Mouse (Mus musculus) midbrain, embryonic 11.5 days (tissue): ENCODE measurements around the gene Zfp324. TPM values are rescaled to one million over a fixed set of nuclear protein-coding genes. Genes with fewer than 3 reads are reported as not detected.

Experiments
- ATAC-seq: fragments of 200-750 bp; cut with Nextera tagmentation; 2 replicates; pipeline ENCODE4 v1.8.0; 2017; ENCODE audit warnings: moderate TSS enrichment, moderate library complexity; ENCODE audit not compliant: low FRiP score
- DNase-seq: peaks from one replicate; pipeline ENCODE4 v3.0.0; 2015; ENCODE audit warnings: low spot score; ENCODE audit errors: missing footprints
- H3K27ac ChIP-seq: fragments of 300-500 bp; sonication (generic); 2 replicates; pipeline ENCODE4 v1.5.1; 2014; ENCODE audit warnings: low read depth, low read length
- H3K27me3 ChIP-seq: fragments of 300-500 bp; sonication (generic); 2 replicates; pipeline ENCODE4 v1.6.1; 2014; ENCODE audit warnings: mild to moderate bottlenecking, low read length, moderate library complexity, mixed read lengths; ENCODE audit not compliant: control insufficient read depth, insufficient read depth
- H3K36me3 ChIP-seq: fragments of 300-500 bp; sonication (generic); 2 replicates; pipeline ENCODE4 v1.6.1; 2014; ENCODE audit warnings: mild to moderate bottlenecking, low read length, moderate library complexity, mixed read lengths; ENCODE audit not compliant: control insufficient read depth, insufficient read depth
- H3K4me1 ChIP-seq: fragments of 300-500 bp; sonication (generic); 2 replicates; pipeline ENCODE4 v1.6.1; 2014; ENCODE audit warnings: low read length; ENCODE audit not compliant: control insufficient read depth, insufficient read depth
- H3K4me2 ChIP-seq: fragments of 300-500 bp; sonication (generic); 2 replicates; pipeline ENCODE4 v1.6.1; 2014; ENCODE audit warnings: mild to moderate bottlenecking, moderate library complexity
- H3K4me3 ChIP-seq: fragments of 300-500 bp; sonication (generic); 2 replicates; pipeline ENCODE4 v1.5.1; 2014; ENCODE audit warnings: low read depth, low read length
- H3K9ac ChIP-seq: fragments of 300-500 bp; sonication (generic); 2 replicates; pipeline ENCODE4 v1.6.1; 2014; ENCODE audit warnings: low read length
- H3K9me3 ChIP-seq: fragments of 300-500 bp; sonication (generic); 2 replicates; pipeline ENCODE4 v1.6.1; 2016; ENCODE audit warnings: low read length; ENCODE audit not compliant: control insufficient read depth
- whole genome bisulfite sequencing: fragments of 180-500 bp; shearing (Covaris S2); extraction: QIAGEN DNeasy Blood & Tissue Kit; methylation state at CpG from one replicate; pipeline ENCODE4 v1.1.7; 2014; 5-methylcytosine and 5-hydroxymethylcytosine counted together
- polyA plus RNA-seq: library from polyadenylated mRNA; unstranded; fragments of >200 nt; fragmentation: Nextera tagmentation; extraction: Ambion mirVana; gene quantifications from 2 replicates; pipeline ENCODE4 v1.2.1, GENCODE M21; 2014

Zfp324 gene
- polyA plus RNA-seq, 1 experiment from 2014 or later, result 7.8 TPM

GRCm38 (mm10) chr7:12980291-12980690, 14.7 kb downstream of the Zfp324 start:
- H3K27me3 ChIP-seq, result no peaks in the 10 kb centered on the region
- no peak overlapping the region for H3K9ac ChIP-seq
- 87% methylated on average over 7 of the region's 7 CpGs for WGBS
- peaks cover 5% of the 10 kb centered on the region for H3K4me1 ChIP-seq
- no peaks in the 10 kb centered on the region for H3K9me3 ChIP-seq
- no peak overlapping the region for H3K4me2 ChIP-seq
- no peak overlapping the region for H3K27ac ChIP-seq
- H3K36me3 ChIP-seq, result no peaks in the 10 kb centered on the region
- ATAC-seq, result no peak
- H3K4me3 ChIP-seq, result no peak overlapping the region
- no peak for DNase-seq

GRCm38 (mm10) chr7:12985724-12986123, 20.1 kb downstream of the Zfp324 start:
- Histone ChIP-seq H3K9ac (no peak overlapping the region), H3K4me1 (no peaks in the 10 kb centered on the region), H3K36me3 (no peaks in the 10 kb centered on the region), H3K27ac (no peak overlapping the region), H3K4me2 (no peak overlapping the region), H3K4me3 (no peak overlapping the region), H3K27me3 (no peaks in the 10 kb centered on the region), H3K9me3 (no peaks in the 10 kb centered on the region)
- WGBS, result 84% methylated on average over 1 of the region's 1 CpGs
- ATAC-seq, result no peak
- DNase-seq, result no peak

DNA sequence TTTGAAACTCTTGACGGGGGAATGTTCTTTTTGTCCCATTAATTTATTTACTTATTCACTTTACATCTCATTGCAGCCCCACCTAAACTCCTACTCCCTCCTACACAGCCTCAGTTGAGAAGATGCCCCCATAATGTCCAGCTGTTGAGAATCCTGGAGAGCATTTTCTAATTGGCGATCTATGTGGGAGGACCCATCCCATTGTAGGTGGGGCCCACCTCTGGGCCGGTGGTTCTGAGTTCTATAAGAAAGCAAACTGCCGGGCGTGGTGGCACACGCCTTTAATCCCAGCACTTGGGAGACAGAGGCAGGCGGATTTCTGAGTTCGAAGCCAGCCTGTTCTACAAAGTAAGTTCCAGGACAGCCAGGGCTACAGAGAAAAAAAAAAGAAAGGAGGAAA, 21.3 kb downstream of the Zfp324 start:
- Histone ChIP-seq H3K4me2 (no peak overlapping the region), H3K9ac (no peak overlapping the region), H3K27me3 (no peaks in the 10 kb centered on the region), H3K4me3 (no peak overlapping the region), H3K9me3 (no peaks in the 10 kb centered on the region), H3K4me1 (no peaks in the 10 kb centered on the region), H3K36me3 (no peaks in the 10 kb centered on the region), H3K27ac (no peak overlapping the region)
- DNase-seq (no peak), ATAC-seq (no peak)
- WGBS, result 86% methylated on average over 8 of the region's 8 CpGs

DNA sequence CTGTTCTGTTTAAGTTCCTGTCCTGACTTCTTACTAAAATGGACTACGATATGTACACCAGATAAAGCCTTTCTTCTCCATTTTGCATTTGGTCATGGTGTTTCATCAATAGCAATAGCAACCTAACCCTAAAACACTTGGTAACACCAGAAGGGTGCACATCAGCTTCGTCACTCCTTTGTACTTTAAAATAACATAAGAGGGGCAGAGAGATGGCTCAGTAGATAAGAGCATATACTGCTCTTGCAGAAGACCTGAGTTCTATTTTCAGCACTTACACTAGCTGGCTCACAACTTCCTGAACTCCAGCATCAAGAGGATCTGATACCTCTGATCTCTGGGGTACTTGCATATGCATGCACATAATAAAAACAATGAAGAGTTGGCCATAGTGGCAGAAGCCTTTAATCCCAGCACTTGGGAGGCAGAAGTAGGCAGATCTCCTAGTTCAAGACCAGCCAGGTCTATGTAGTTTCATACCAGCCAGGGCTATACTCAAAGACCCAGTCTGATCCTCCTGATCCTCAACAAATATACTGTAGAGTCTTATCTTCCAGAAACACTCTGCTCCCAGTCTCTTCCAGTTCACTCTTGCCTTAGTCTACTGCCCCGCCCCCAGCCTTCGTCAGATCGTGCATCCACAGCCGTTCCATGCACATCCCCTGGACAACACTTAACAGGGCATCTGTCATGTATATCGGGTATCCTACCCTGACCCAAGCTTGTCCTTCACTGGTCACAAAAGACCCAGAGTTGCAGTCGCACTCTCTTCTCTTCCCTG, 22.0 kb downstream of the Zfp324 start:
- no peak overlapping the region for H3K9ac ChIP-seq
- DNase-seq, result no peak
- 82% methylated on average over 8 of the region's 8 CpGs for WGBS
- no peak overlapping the region for H3K4me3 ChIP-seq
- no peaks in the 10 kb centered on the region for H3K4me1 ChIP-seq
- no peak overlapping the region for H3K27ac ChIP-seq
- no peaks in the 10 kb centered on the region for H3K27me3 ChIP-seq
- no peak overlapping the region for H3K4me2 ChIP-seq
- no peaks in the 10 kb centered on the region for H3K9me3 ChIP-seq
- ATAC-seq, result no peak
- H3K36me3 ChIP-seq, result no peaks in the 10 kb centered on the region

DNA sequence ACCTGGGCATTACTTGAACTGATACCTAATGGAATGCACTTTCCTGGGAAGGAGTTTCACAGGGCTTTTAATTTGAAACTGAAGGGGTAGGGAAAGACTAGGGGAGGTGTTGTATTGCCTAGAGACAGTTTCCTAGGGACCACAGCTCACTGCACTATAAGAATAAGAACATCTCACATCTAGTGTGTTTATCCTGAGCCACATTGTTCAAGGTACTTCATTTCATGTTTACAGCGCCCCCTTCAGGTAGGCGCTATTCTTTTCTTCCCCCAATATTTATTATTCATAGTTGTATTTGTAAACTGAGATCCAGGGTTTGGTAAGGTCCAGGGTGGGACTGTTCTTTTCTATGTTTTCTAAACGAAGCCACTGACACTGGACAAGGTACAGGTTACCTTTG, 26.6 kb downstream of the Zfp324 start:
- WGBS, result 2% methylated on average over 3 of the region's 3 CpGs
- H3K4me1 ChIP-seq, result no peaks in the 10 kb centered on the region
- no peak for ATAC-seq
- no peak for DNase-seq
- H3K27me3 ChIP-seq, result no peaks in the 10 kb centered on the region
- no peaks in the 10 kb centered on the region for H3K9me3 ChIP-seq
- H3K36me3 ChIP-seq, result no peaks in the 10 kb centered on the region
- no peak overlapping the region for H3K4me2 ChIP-seq
- no peak overlapping the region for H3K4me3 ChIP-seq
- H3K9ac ChIP-seq, result no peak overlapping the region
- no peak overlapping the region for H3K27ac ChIP-seq

- WGBS, result 88% methylated on average over 10 of the region's 10 CpGs
- H3K36me3 ChIP-seq, result no peaks in the 10 kb centered on the region
- ATAC-seq (no peak), DNase-seq (no peak)
- no peaks in the 10 kb centered on the region for H3K4me1 ChIP-seq
- no peaks in the 10 kb centered on the region for H3K27me3 ChIP-seq
- H3K9ac ChIP-seq, result no peak overlapping the region
- H3K4me3 ChIP-seq, result no peak overlapping the region
- no peak overlapping the region for H3K27ac ChIP-seq
- H3K4me2 ChIP-seq, result no peak overlapping the region
- H3K9me3 ChIP-seq, result no peaks in the 10 kb centered on the region
These were observed 27.5 kb downstream of the Zfp324 start for GRCm38 (mm10) chr7:12993148-12993547.

DNA sequence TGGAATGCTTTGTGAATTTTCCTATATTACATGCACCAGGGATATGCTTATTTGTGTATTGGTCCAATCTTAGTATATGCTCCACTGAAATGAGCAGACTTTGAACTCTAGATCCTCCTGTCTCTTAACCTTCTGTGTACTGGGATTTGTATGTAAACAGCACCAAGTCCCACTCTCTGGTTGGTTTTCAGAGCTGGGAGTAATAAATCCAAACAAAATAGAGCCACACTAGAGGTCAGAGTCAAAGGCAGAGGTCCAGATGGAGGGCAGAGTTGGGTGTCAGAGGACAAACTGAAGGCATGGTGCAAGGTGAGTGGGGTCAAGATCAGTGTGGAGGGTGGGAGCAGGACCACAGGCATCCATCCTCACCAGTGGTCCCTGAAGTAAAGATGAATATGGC, 30.2 kb downstream of the Zfp324 start:
- no peak overlapping the region for H3K4me3 ChIP-seq
- ATAC-seq, result no peak
- no peaks in the 10 kb centered on the region for H3K27me3 ChIP-seq
- H3K4me1 ChIP-seq, result no peaks in the 10 kb centered on the region
- H3K27ac ChIP-seq, result no peak overlapping the region
- no peaks in the 10 kb centered on the region for H3K36me3 ChIP-seq
- H3K4me2 ChIP-seq, result no peak overlapping the region
- DNase-seq, result no peak
- no peaks in the 10 kb centered on the region for H3K9me3 ChIP-seq
- no peak overlapping the region for H3K9ac ChIP-seq

GRCm38 (mm10) chr7:12997230-12997629, 31.6 kb downstream of the Zfp324 start:
- no peaks in the 10 kb centered on the region for H3K27me3 ChIP-seq
- H3K27ac ChIP-seq, result no peak overlapping the region
- no peaks in the 10 kb centered on the region for H3K4me1 ChIP-seq
- ATAC-seq, result no peak
- no peak overlapping the region for H3K4me2 ChIP-seq
- H3K9ac ChIP-seq, result no peak overlapping the region
- no peak overlapping the region for H3K4me3 ChIP-seq
- H3K36me3 ChIP-seq, result no peaks in the 10 kb centered on the region
- H3K9me3 ChIP-seq, result no peaks in the 10 kb centered on the region
- WGBS, result 74% methylated on average over 5 of the region's 5 CpGs
- DNase-seq, result no peak

GRCm38 (mm10) chr7:12998053-12998452, 32.4 kb downstream of the Zfp324 start, which contains the start of gene Slc27a5:
Gene Slc27a5, minus strand, starts transcription at chr7:12998192.
- Histone ChIP-seq H3K9ac (no peak within 1 kb of the TSS), H3K27ac (no peak within 1 kb of the TSS), H3K4me1 (no peaks in the 10 kb centered on the region), H3K27me3 (no peaks in the 10 kb centered on the region), H3K9me3 (no peaks in the 10 kb centered on the region), H3K4me3 (no peak within 1 kb of the TSS), H3K36me3 (no peaks in the 10 kb centered on the region), H3K4me2 (no peak within 1 kb of the TSS)
- DNase-seq (no peak), ATAC-seq (no peak)
- WGBS, result 80% methylated on average over 5 of the region's 5 CpGs
